Mouse (Mus musculus): Measurements from ENCODE around the gene Lrrc56. TPM values are rescaled to one million over a fixed set of nuclear protein-coding genes. Genes with fewer than 3 reads are reported as not detected.

The Lrrc56 gene
- total and polyA plus RNA-seq, 3 experiments = 0.46 to 1.4 (median 0.93) TPM

DNA sequence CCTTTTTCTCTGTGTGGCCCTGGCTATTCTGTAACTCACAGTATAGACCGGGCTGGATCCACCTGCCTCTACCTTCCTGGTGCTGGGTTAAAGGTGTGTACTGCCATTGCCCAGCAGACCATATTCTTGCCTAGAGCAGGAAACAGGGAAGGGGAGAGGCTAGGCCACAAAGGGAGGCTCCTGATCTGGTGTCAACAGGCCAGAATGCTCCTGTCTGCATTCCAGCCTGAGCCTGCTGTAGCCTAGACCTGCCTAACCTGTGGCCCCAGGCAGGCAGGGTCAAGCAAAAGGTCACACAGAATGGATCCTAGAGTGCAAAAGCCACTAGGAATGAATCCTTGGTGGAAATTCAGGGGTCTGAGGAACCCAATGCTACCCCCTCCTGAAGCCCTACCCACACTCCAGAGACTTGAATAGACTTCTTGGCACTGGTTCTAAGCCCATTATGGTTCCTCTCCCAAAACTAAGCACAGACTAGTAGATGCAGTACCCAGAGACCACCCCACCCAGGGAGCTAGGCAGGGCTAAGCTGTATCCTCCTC is 25.7 kb downstream of the Lrrc56 start:
- H3K4me3 ChIP-seq (replicated peaks in 1 of 3; ENCODE audit: low read depth in 2 of 3, low read length in 2 of 3, poor library complexity in 1 of 3) = no peak overlapping the region
- H3K27ac ChIP-seq (ENCODE audit: insufficient read depth, low read depth) = no peak overlapping the region
- peaks cover 0 to 28% of the 10 kb centered on the region in 2 experiments for H3K36me3 ChIP-seq (replicated peaks in 1 of 2; ENCODE audit: control insufficient read depth in 1 of 2, insufficient read depth in 1 of 2, low read length in 1 of 2)
- dilution Hi-C loops (cut with MboI; ENCODE audit: extremely low pct_ligation_motif_present, extremely low pct_unique_long_range_greater_than_20kb, low sequenced_read_pairs) = no loop called here
- DNase-seq (ENCODE audit: extremely low read depth) = no peak
- peaks cover 23 to 59% of the 10 kb centered on the region in 2 experiments for H3K4me1 ChIP-seq (ENCODE audit: control insufficient read depth in 1 of 2, insufficient read depth in 2 of 2)
- TF ChIP-seq ELF1 (IDR thresholded peaks at IDR 0.05; ENCODE audit: low read depth, low read length) (no peak), MYC (IDR thresholded peaks at IDR 0.05; ENCODE audit: low read depth, low read length) (no peak), CTCF (conservative IDR thresholded peaks at IDR 0.05 in 1 of 2, IDR thresholded peaks at IDR 0.05 in 1 of 2; ENCODE audit: low read depth in 2 of 2, low read length in 2 of 2) (no peak), TCF12 (IDR thresholded peaks at IDR 0.05; ENCODE audit: low read depth, low read length) (no peak), GABPA (IDR thresholded peaks at IDR 0.05; ENCODE audit: insufficient replicate concordance, low read depth, low read length) (no peak), JUND (conservative IDR thresholded peaks at IDR 0.05; ENCODE audit: low read depth, low read length) (no peak), NRF1 (IDR thresholded peaks at IDR 0.05; ENCODE audit: low read depth, low read length) (no peak), RCOR1 (conservative IDR thresholded peaks at IDR 0.05; ENCODE audit: low read depth, low read length) (no peak), NELFE (IDR thresholded peaks at IDR 0.05; ENCODE audit: low read depth, low read length) (no peak), JUN (IDR thresholded peaks at IDR 0.05; ENCODE audit: insufficient read depth, low read depth, low read length) (no peak), SIN3A (IDR thresholded peaks at IDR 0.05; ENCODE audit: low read length) (no peak), ZKSCAN1 (IDR thresholded peaks at IDR 0.05; ENCODE audit: borderline replicate concordance, low read depth, low read length) (no peak), ZNF384 (IDR thresholded peaks at IDR 0.05; ENCODE audit: low read depth, low read length) (no peak), E2F4 (IDR thresholded peaks at IDR 0.05; ENCODE audit: insufficient replicate concordance, low read depth, low read length) (no peak), HCFC1 (IDR thresholded peaks at IDR 0.05; ENCODE audit: low read depth, low read length) (no peak), POLR2A (IDR thresholded peaks at IDR 0.05; ENCODE audit: low read depth, low read length) (no peak)
- H3K79me2 ChIP-seq (replicated peaks; ENCODE audit: control insufficient read depth, extremely low read depth, insufficient read depth, poor library complexity, severe bottlenecking) = no peaks in the 10 kb centered on the region
- H3K9me3 ChIP-seq (replicated peaks; ENCODE audit: low read length) = no peaks in the 10 kb centered on the region
- H3K27me3 ChIP-seq (replicated peaks) = peaks cover 8% of the 10 kb centered on the region
- in situ Hi-C loops (cut with MboI; ENCODE audit: low pct_ligation_motif_present, low pct_unique_long_range_greater_than_20kb, low sequenced_read_pairs) = no loop called here
- no peak overlapping the region for H3K9ac ChIP-seq (ENCODE audit: insufficient read depth, low read depth)
- H3K4me2 ChIP-seq (ENCODE audit: insufficient read depth, low read depth, poor library complexity, severe bottlenecking) = no peak overlapping the region

DNA sequence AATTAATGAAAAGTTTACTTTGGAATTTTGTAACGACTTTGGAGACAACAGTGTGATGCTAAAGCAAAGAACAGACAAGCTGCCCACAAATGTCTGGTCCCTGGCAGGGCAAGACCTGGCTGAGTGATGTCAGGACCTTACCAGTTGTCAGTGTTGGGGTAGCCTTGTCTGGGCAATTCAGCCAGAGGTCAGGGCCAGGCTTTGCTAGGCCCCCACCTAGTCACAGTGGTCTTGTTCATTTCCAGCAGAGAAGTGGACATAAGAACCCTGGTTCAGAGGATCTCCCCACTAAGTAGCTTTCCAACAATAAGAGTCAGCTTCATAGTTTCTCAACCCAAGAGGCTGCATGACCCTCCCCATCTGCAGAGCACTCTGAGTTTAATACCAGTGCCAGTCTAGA is 26.4 kb downstream of the Lrrc56 start:
- TF ChIP-seq MEF2A (IDR thresholded peaks at IDR 0.05; ENCODE audit: borderline replicate concordance, low read depth, low read length) (no peak), CHD1 (IDR thresholded peaks at IDR 0.05; ENCODE audit: low read depth, low read length) (no peak), MXI1 (IDR thresholded peaks at IDR 0.05; ENCODE audit: low read depth, low read length) (no peak), CHD2 (IDR thresholded peaks at IDR 0.05; ENCODE audit: low read length) (no peak), USF1 (IDR thresholded peaks at IDR 0.05; ENCODE audit: low read depth, low read length) (no peak), PAX5 (IDR thresholded peaks at IDR 0.05; ENCODE audit: low read length) (no peak), POLR2AphosphoS2 (IDR thresholded peaks at IDR 0.05; ENCODE audit: low read depth, low read length) (no peak), USF2 (conservative IDR thresholded peaks at IDR 0.05; ENCODE audit: low read depth, low read length) (no peak), ZMIZ1 (IDR thresholded peaks at IDR 0.05; ENCODE audit: low read depth, low read length) (no peak), MAX (IDR thresholded peaks at IDR 0.05; ENCODE audit: low read length) (no peak), NRF1 (IDR thresholded peaks at IDR 0.05; ENCODE audit: low read depth, low read length) (no peak), KAT2A (IDR thresholded peaks at IDR 0.05; ENCODE audit: insufficient replicate concordance, low read length) (no peak), RCOR1 (conservative IDR thresholded peaks at IDR 0.05; ENCODE audit: low read depth, low read length) (no peak), CTCF (conservative IDR thresholded peaks at IDR 0.05 in 1 of 2, IDR thresholded peaks at IDR 0.05 in 1 of 2; ENCODE audit: low read depth in 2 of 2, low read length in 2 of 2) (no peak)
- Histone ChIP-seq H3K9ac (ENCODE audit: insufficient read depth, low read depth) (no peak overlapping the region), H3K4me1 (ENCODE audit: control insufficient read depth in 1 of 2, insufficient read depth in 2 of 2) (peaks cover 19 to 53% of the 10 kb centered on the region in 2 experiments), H3K4me2 (ENCODE audit: insufficient read depth, low read depth, poor library complexity, severe bottlenecking) (no peak overlapping the region), H3K27me3 (replicated peaks) (peaks cover 15% of the 10 kb centered on the region), H3K9me3 (replicated peaks; ENCODE audit: low read length) (no peaks in the 10 kb centered on the region), H3K4me3 (replicated peaks in 1 of 3; ENCODE audit: low read depth in 2 of 3, low read length in 2 of 3, poor library complexity in 1 of 3) (peak overlapping the region in 1 of 3 experiments; percentile 83), H3K36me3 (replicated peaks in 1 of 2; ENCODE audit: control insufficient read depth in 1 of 2, insufficient read depth in 1 of 2, low read length in 1 of 2) (peaks cover 0 to 28% of the 10 kb centered on the region in 2 experiments), H3K27ac (ENCODE audit: insufficient read depth, low read depth) (no peak overlapping the region), H3K79me2 (replicated peaks; ENCODE audit: control insufficient read depth, extremely low read depth, insufficient read depth, poor library complexity, severe bottlenecking) (no peaks in the 10 kb centered on the region)
- no peak for DNase-seq (ENCODE audit: extremely low read depth)
- dilution Hi-C loops (cut with MboI; ENCODE audit: extremely low pct_ligation_motif_present, extremely low pct_unique_long_range_greater_than_20kb, low sequenced_read_pairs) (no loop called here), in situ Hi-C loops (cut with MboI; ENCODE audit: low pct_ligation_motif_present, low pct_unique_long_range_greater_than_20kb, low sequenced_read_pairs) (no loop called here)

All from CH12.LX (cell line).